Comparison of ENCODE assay signal across 8 mouse cellular contexts in genomic region chr4:25799051-25799475, GRCm38 (mm10). TPM values are rescaled to one million over a fixed set of nuclear protein-coding genes. Genes with fewer than 3 reads are reported as not detected.
DNase-seq lines count a peak whose midpoint lies in the region; ATAC-seq and TF ChIP-seq lines count a peak whose summit lies in the region.

No protein-coding gene starts in this region.

- no peak overlapping the region for H3K27ac ChIP-seq in lung, embryonic 16.5 days (ENCODE audit: low read length)
- peak overlapping the region; percentile 96 for H3K27ac ChIP-seq in forebrain, embryonic 10.5 days
- 0 out of 2 replicates have a peak overlapping the region, but pooled peaks have one; percentile 3 for H3K27ac ChIP-seq in kidney, postnatal 0 days
- H3K27ac ChIP-seq in olfactory bulb, adult 2 months (ENCODE audit: insufficient read depth, low read depth, low read length): peak overlapping the region; percentile 82

- no peaks in the 10 kb centered on the region for H3K9me3 ChIP-seq in lung, embryonic 16.5 days (ENCODE audit: control insufficient read depth, low read length)
- no peaks in the 10 kb centered on the region for H3K9me3 ChIP-seq in forebrain, embryonic 10.5 days
- no peaks in the 10 kb centered on the region for H3K9me3 ChIP-seq in kidney, postnatal 0 days (replicated peaks; ENCODE audit: low read length)

- TF ChIP-seq CTCF in kidney, postnatal 0 days (IDR thresholded peaks at IDR 0.05; ENCODE audit: low read depth): no peak
- no peak for TF ChIP-seq CTCF in olfactory bulb, adult 2 months (IDR thresholded peaks at IDR 0.05; ENCODE audit: insufficient read depth, low read depth, low read length)

- peaks cover 12% of the 10 kb centered on the region; the same call in 1 of the 2 replicates for H3K27me3 ChIP-seq in lung, embryonic 16.5 days (ENCODE audit: control insufficient read depth, insufficient read depth, low read depth, low read length)
- H3K27me3 ChIP-seq in forebrain, embryonic 10.5 days (ENCODE audit: poor library complexity, severe bottlenecking): peaks cover 35% of the 10 kb centered on the region
- H3K27me3 ChIP-seq in kidney, postnatal 0 days (ENCODE audit: insufficient read depth, low read length): no peaks in the 10 kb centered on the region

- no peak for TF ChIP-seq POLR2A in olfactory bulb, adult 2 months (IDR thresholded peaks at IDR 0.05; ENCODE audit: insufficient read depth, low read depth, low read length)

- no peak for ATAC-seq in lung, embryonic 16.5 days (ENCODE audit: low read depth)
- no peak for ATAC-seq in kidney, postnatal 0 days (replicated peaks; ENCODE audit: low FRiP score, low read depth)
- no peak for ATAC-seq in granulocyte monocyte progenitor cell, adult 5-6 weeks (replicated peaks; ENCODE audit: poor library complexity, severe bottlenecking)

- peak overlapping the region; percentile 74 for H3K4me2 ChIP-seq in lung, embryonic 16.5 days (ENCODE audit: low read depth, low read length)
- peak overlapping the region; percentile 78 for H3K4me2 ChIP-seq in kidney, postnatal 0 days (ENCODE audit: low read length)

- H3K36me3 ChIP-seq in lung, embryonic 16.5 days (ENCODE audit: control insufficient read depth, insufficient read depth, low read length): no peaks in the 10 kb centered on the region
- H3K36me3 ChIP-seq in forebrain, embryonic 10.5 days (replicated peaks): no peaks in the 10 kb centered on the region
- no peaks in the 10 kb centered on the region for H3K36me3 ChIP-seq in kidney, postnatal 0 days (ENCODE audit: insufficient read depth, low read length)

- DNase-seq in lung, postnatal 25 days (ENCODE audit: low spot score): no peak
- DNase-seq in forebrain, embryonic 10.5 days (ENCODE audit: extremely low spot score, low spot score): no peak
- no peak for DNase-seq in kidney, postnatal 0 days (ENCODE audit: low spot score)
- DNase-seq in thymus, postnatal 10 days (ENCODE audit: low spot score in 2 of 2): no peak
- DNase-seq in layer of hippocampus, postnatal 10 days (ENCODE audit: low spot score in 2 of 2): no peak

- WGBS in lung, embryonic 16.5 days: 2% methylated on average over 7 of the region's 7 CpGs
- WGBS in forebrain, embryonic 10.5 days: under 1% methylated on average over 7 of the region's 7 CpGs
- 1% methylated on average over 7 of the region's 7 CpGs for WGBS in kidney, postnatal 0 days
- 0% methylated on average over 7 of the region's 7 CpGs for WGBS in olfactory bulb, adult 2 months

- peak overlapping the region; percentile 50 for H3K4me3 ChIP-seq in lung, embryonic 16.5 days (ENCODE audit: low read length)
- peak overlapping the region; percentile 75 for H3K4me3 ChIP-seq in forebrain, embryonic 10.5 days
- peak overlapping the region; percentile 47 for H3K4me3 ChIP-seq in kidney, postnatal 0 days (replicated peaks; ENCODE audit: low read depth, low read length)
- peak overlapping the region; percentile 62 for H3K4me3 ChIP-seq in olfactory bulb, adult 2 months (ENCODE audit: insufficient read depth, low read depth, low read length)

- H3K4me1 ChIP-seq in lung, embryonic 16.5 days (replicated peaks; ENCODE audit: control insufficient read depth, insufficient read depth, low read length): peaks cover 6% of the 10 kb centered on the region; the same call in 1 of the 2 replicates
- peaks cover 33% of the 10 kb centered on the region for H3K4me1 ChIP-seq in forebrain, embryonic 10.5 days
- no peaks in the 10 kb centered on the region for H3K4me1 ChIP-seq in kidney, postnatal 0 days (replicated peaks; ENCODE audit: insufficient read depth, low read length)
- peaks cover 5% of the 10 kb centered on the region; the same call in 1 of the 2 replicates for H3K4me1 ChIP-seq in olfactory bulb, adult 2 months (ENCODE audit: control insufficient read depth, insufficient read depth, low read length)

- peak overlapping the region; percentile 49 for H3K9ac ChIP-seq in lung, embryonic 16.5 days (ENCODE audit: low read length)
- H3K9ac ChIP-seq in kidney, postnatal 0 days (ENCODE audit: low read depth, low read length): peak overlapping the region; percentile 47; the same call in 1 of the 2 replicates

RNA-seq across cellular contexts. Expression of gene Fut9, which starts 1.0 kb away (rescaled TPM):
- polyA plus RNA-seq in lung, embryonic 16.5 days (2015; fragmentation: Nextera tagmentation; extraction: Ambion mirVana): 0.52 and 0.63 TPM in 2 replicates
- 6.3 and 7.1 TPM in 2 replicates for polyA plus RNA-seq in forebrain, embryonic 10.5 days (2016; fragmentation: Nextera tagmentation; extraction: Ambion mirVana)
- 18.7 and 19.2 TPM in 2 replicates for polyA plus RNA-seq in kidney, postnatal 0 days (2015; fragmentation: Nextera tagmentation; extraction: Ambion mirVana)
- polyA plus RNA-seq in olfactory bulb, adult 2 months (2012; ENCODE audit: insufficient read depth, insufficient read length, low replicate concordance, missing spikeins): not detected in 2 replicates
- not detected in 2 replicates for total RNA-seq in granulocyte monocyte progenitor cell, adult 5-6 weeks (2014; fragmentation: Nextera tagmentation)
- total RNA-seq in granulocyte monocyte progenitor cell, adult 5-6 weeks (2017): not detected in 2 replicates
- 10 to 100 TPM; 49.3 to 53.8 TPM for total RNA-seq in layer of hippocampus, postnatal 10 days (2021)
